Mouse (Mus musculus) stomach, embryonic 16.5 days (tissue): ENCODE data around the gene Ssbp3. TPM values are rescaled to one million over a fixed set of nuclear protein-coding genes. Genes with fewer than 3 reads are reported as not detected.
A peak's percentile ranks its signal among the peaks of the same experiment; 100 is the strongest.

ENCODE experiments used
- ATAC-seq: fragments of 200-750 bp; cut with Nextera tagmentation; 2 replicates; pipeline ENCODE4 v1.8.0; 2017; ENCODE audit warnings: moderate number of reproducible peaks, moderate TSS enrichment; ENCODE audit not compliant: insufficient read depth, low FRiP score
- H3K27ac ChIP-seq: fragments of 300-500 bp; sonication (generic); 2 replicates; pipeline ENCODE4 v1.5.1; 2014; ENCODE audit warnings: low read length
- H3K27me3 ChIP-seq: fragments of 300-500 bp; sonication (generic); 2 replicates; pipeline ENCODE4 v1.6.1; 2014; ENCODE audit warnings: low read length, control low read depth, mixed read lengths; ENCODE audit not compliant: control insufficient read depth, insufficient read depth
- H3K36me3 ChIP-seq: fragments of 300-500 bp; sonication (generic); 2 replicates; pipeline ENCODE4 v1.6.1; 2014; ENCODE audit warnings: low read length; ENCODE audit not compliant: control insufficient read depth, insufficient read depth
- H3K4me1 ChIP-seq: fragments of 300-500 bp; sonication (generic); 2 replicates; pipeline ENCODE4 v1.6.1; 2014; ENCODE audit warnings: low read length, control low read depth, mixed read lengths; ENCODE audit not compliant: control insufficient read depth, insufficient read depth
- H3K4me2 ChIP-seq: fragments of 300-500 bp; sonication (generic); 2 replicates; pipeline ENCODE4 v1.6.1; 2014; ENCODE audit warnings: low read depth, low read length, mixed read lengths
- H3K4me3 ChIP-seq: fragments of 300-500 bp; sonication (generic); replicated peaks from 2 replicates; pipeline ENCODE4 v1.5.1; 2014; ENCODE audit warnings: mild to moderate bottlenecking, low read length
- H3K9ac ChIP-seq: fragments of 300-500 bp; sonication (generic); 2 replicates; pipeline ENCODE4 v1.6.1; 2014; ENCODE audit warnings: low read length
- H3K9me3 ChIP-seq: fragments of 300-500 bp; sonication (generic); replicated peaks from 2 replicates; pipeline ENCODE4 v1.6.1; 2016; ENCODE audit warnings: low read length, control low read depth; ENCODE audit not compliant: control insufficient read depth
- WGBS: fragments of 180-500 bp; shearing (Covaris S2); extraction: QIAGEN DNeasy Blood & Tissue Kit; methylation state at CpG from one replicate; pipeline ENCODE4 v1.1.7; 2014; 5-methylcytosine and 5-hydroxymethylcytosine counted together
- polyA plus RNA-seq: library from polyadenylated mRNA; unstranded; fragments of >200 nt; fragmentation: Nextera tagmentation; extraction: Ambion mirVana; gene quantifications from 2 replicates; pipeline ENCODE4 v1.2.1, GENCODE M21; 2015

Ssbp3 gene
- polyA plus RNA-seq, 1 experiment from 2014 or later = 52.8 TPM

DNA sequence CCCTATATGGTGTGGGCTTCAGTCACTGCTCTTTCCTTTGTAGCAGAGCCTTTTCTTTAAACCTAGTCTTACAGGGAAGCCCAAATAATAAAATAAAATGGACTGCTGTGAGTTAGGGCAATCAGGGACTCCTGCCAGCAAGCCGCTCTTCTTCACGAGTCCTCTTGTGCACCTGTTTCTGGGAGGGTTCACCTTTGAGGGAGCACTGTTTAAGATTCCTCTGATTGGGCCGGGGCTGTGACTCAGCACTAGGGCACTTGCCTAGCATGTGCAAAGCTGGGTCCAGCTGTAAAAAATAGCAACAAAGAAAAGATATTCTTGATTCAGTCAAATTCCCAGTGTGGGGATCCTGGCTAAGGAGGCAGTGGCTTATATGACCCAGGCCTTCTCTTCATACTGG, 34.4 kb downstream of the Ssbp3 start:
- WGBS = 47% methylated on average over 3 of the region's 3 CpGs
- H3K27me3 ChIP-seq = no peaks in the 10 kb centered on the region

DNA sequence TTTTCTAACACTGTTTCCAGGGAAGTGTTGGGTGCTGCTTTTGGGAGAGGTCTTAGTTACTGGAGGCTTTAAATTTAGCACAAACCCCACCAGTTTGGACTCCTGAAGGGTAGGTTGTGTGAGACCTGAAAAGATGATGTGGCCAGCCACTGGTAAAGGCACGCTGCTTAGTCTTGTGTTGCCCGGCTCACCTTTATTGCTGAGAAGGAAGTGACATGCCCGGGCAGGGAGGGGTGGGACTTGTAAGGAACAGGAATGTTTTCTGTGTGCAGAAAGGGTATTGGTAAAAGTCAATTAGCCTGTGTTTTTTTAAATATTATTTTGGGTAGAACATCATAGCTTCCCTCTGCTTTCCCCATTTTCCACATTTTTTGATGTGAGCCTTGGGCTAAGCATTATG, 37.2 kb downstream of the Ssbp3 start:
- no peaks in the 10 kb centered on the region for H3K27me3 ChIP-seq
- H3K4me2 ChIP-seq = no peak overlapping the region
- peak overlapping the region; percentile 55 for H3K27ac ChIP-seq
- WGBS = 74% methylated on average over 3 of the region's 3 CpGs
- H3K4me1 ChIP-seq = peaks cover 54% of the 10 kb centered on the region
- H3K9ac ChIP-seq = no peak overlapping the region
- no peak for ATAC-seq
- no peak overlapping the region for H3K4me3 ChIP-seq
- H3K9me3 ChIP-seq = no peaks in the 10 kb centered on the region
- no peaks in the 10 kb centered on the region for H3K36me3 ChIP-seq

More for the DNA sequence above, 34.4 kb downstream of the Ssbp3 start:
- H3K4me3 ChIP-seq = no peak overlapping the region
- ATAC-seq = no peak
- no peaks in the 10 kb centered on the region for H3K36me3 ChIP-seq
- H3K27ac ChIP-seq = no peak overlapping the region
- no peak overlapping the region for H3K9ac ChIP-seq
- H3K4me1 ChIP-seq = peaks cover 70% of the 10 kb centered on the region
- H3K9me3 ChIP-seq = no peaks in the 10 kb centered on the region
- H3K4me2 ChIP-seq = no peak overlapping the region

DNA sequence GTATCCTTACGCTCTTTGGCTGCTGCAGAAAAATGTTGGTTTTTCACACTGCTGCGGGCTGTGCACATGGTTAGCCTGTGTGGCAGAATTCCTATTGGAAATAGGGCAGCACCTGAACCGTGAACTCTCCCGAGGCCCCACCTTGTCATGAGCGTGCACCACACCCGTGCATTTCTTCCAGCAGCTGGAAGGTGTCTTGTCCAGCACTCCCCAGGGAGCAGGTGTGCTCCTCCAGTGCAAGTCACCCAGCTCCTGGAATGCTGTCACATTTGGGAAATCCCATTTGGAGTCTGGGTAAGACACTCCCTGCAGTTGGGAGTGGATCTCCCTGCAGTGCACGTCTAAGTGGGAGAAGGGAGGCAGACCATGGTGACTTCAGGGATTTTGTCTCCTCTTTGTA, 38.0 kb downstream of the Ssbp3 start:
- ATAC-seq = no peak
- no peak overlapping the region for H3K9ac ChIP-seq
- H3K27me3 ChIP-seq = no peaks in the 10 kb centered on the region
- no peaks in the 10 kb centered on the region for H3K9me3 ChIP-seq
- WGBS = 45% methylated on average over 7 of the region's 7 CpGs
- peaks cover 59% of the 10 kb centered on the region for H3K4me1 ChIP-seq
- H3K27ac ChIP-seq = peak overlapping the region; percentile 35; the same call in 1 of the 2 replicates
- H3K4me2 ChIP-seq = no peak overlapping the region
- H3K4me3 ChIP-seq = no peak overlapping the region
- H3K36me3 ChIP-seq = no peaks in the 10 kb centered on the region

DNA sequence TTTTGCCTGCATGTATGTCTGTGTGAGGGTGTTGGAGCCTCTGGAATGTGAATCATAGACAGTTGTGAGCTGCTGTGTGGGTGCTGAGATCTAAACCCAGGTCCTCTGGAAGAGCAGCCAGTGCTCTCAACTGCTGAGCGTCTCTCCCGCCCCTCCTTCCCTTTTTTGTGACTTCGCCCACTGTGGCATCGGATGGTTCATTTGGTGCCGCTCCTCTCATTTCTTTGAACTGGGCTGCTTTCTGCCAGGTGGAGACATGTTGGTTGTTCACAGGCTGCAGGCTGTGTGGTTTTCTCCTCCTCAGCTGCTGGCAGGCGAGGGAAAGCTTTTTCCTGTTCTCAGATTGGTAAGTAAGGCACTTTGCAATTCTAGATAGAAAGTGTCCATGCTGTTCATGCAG, 38.7 kb downstream of the Ssbp3 start:
- Histone ChIP-seq H3K4me3 (no peak overlapping the region), H3K27me3 (no peaks in the 10 kb centered on the region), H3K9ac (peak overlapping the region; percentile 38; the same call in 1 of the 2 replicates), H3K4me1 (peaks cover 60% of the 10 kb centered on the region), H3K27ac (peak overlapping the region; percentile 77), H3K9me3 (no peaks in the 10 kb centered on the region), H3K36me3 (no peaks in the 10 kb centered on the region), H3K4me2 (peak overlapping the region; percentile 27; the same call in 1 of the 2 replicates)
- 55% methylated on average over 6 of the region's 6 CpGs for WGBS
- no peak for ATAC-seq

DNA sequence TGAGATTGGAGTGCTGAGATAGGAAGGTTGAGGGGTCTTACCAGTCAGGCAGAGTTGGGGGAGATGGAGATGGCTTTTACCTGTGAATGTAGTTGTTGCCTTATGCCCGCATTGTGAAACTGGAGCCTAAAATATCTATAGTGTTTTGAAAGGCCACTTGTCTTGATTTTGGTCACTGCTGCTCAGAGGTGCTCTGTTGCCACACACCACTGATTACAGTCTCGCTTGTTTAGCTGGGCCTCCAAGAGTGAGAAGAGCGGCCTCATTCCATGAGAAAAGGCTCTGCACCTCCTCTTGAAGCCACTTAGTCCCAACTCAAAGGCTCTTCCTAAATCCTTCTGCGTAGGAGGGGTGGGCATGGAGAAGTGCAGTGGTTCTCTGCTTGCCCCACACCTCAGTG, 40.3 kb downstream of the Ssbp3 start:
- no peak overlapping the region for H3K4me3 ChIP-seq
- no peak overlapping the region for H3K27ac ChIP-seq
- H3K36me3 ChIP-seq = no peaks in the 10 kb centered on the region
- H3K4me2 ChIP-seq = no peak overlapping the region
- H3K4me1 ChIP-seq = peaks cover 65% of the 10 kb centered on the region
- no peaks in the 10 kb centered on the region for H3K27me3 ChIP-seq
- no peak overlapping the region for H3K9ac ChIP-seq
- H3K9me3 ChIP-seq = no peaks in the 10 kb centered on the region
- no peak for ATAC-seq
- 80% methylated on average over 4 of the region's 4 CpGs for whole genome bisulfite sequencing

DNA sequence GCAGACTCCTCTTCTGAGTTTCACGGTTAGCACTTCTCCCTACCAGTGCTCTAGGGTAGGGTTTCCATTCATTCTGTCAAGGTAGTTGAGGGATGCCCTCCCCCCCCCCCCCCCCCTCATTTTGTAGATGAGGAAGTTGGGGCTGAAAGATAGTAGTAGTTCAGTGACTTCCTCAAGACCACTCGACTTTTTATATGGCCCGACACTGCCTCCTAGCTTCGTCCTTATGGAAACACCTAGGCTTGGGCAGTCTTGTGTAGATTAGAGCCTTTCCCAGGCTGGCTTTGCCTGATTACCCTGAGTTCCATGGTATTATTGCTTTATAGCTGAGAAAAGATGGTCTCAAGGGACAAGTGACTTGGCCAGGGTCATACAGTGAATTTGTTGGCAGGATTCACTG, 41.0 kb downstream of the Ssbp3 start:
- WGBS = 52% methylated on average over 4 of the region's 4 CpGs
- no peaks in the 10 kb centered on the region for H3K36me3 ChIP-seq
- no peak overlapping the region for H3K27ac ChIP-seq
- no peak for ATAC-seq
- H3K9ac ChIP-seq = no peak overlapping the region
- no peaks in the 10 kb centered on the region for H3K27me3 ChIP-seq
- H3K4me2 ChIP-seq = no peak overlapping the region
- H3K4me1 ChIP-seq = peaks cover 70% of the 10 kb centered on the region
- H3K9me3 ChIP-seq = no peaks in the 10 kb centered on the region
- H3K4me3 ChIP-seq = no peak overlapping the region

DNA sequence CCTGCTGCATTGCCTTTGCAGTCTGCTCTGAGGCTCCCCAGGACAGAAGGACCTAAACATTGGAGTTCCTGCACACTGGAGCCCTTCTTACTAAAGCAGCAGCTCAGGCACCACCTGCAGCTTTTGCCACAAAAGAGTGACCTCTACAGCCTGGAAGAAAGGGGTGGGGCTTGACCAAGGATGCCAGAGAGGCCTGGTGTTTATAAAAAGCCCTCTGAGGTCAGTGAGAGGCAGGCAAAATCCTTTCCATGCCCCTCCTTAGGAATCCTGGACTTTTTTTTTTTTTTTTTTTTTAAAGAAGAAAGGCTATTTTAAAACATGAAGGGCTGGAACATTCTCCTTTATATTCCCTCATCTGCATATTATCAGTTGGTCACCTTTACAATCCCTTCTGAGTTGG, 42.7 kb downstream of the Ssbp3 start:
- peaks cover 65% of the 10 kb centered on the region for H3K4me1 ChIP-seq
- no peaks in the 10 kb centered on the region for H3K36me3 ChIP-seq
- no peaks in the 10 kb centered on the region for H3K27me3 ChIP-seq
- no peak overlapping the region for H3K4me2 ChIP-seq
- ATAC-seq = no peak
- 0 out of 2 replicates have a peak overlapping the region, but pooled peaks have one; percentile 22 for H3K27ac ChIP-seq
- no peak overlapping the region for H3K4me3 ChIP-seq
- H3K9ac ChIP-seq = no peak overlapping the region
- H3K9me3 ChIP-seq = no peaks in the 10 kb centered on the region

DNA sequence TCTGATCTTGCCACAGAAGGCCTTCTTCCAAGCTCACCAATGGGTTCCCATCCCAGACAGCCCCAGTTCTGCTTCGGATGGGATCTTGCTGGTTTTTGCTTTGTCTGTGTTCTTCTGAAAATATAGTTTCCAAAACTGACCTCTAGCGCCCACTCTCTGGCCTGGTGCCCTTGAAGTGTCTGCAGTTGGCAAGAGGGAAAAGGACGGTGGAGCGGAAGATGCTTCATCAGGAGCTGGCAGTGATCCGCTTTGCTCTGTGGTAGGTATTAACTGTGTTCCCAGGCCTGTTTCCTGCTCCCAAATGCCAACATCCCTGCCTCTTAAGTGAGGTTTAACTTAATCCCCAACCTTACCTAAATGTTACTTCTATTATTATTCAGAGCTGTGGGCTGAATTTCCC, 43.3 kb downstream of the Ssbp3 start:
- peaks cover 63% of the 10 kb centered on the region for H3K4me1 ChIP-seq
- WGBS = 75% methylated on average over 5 of the region's 5 CpGs

DNA sequence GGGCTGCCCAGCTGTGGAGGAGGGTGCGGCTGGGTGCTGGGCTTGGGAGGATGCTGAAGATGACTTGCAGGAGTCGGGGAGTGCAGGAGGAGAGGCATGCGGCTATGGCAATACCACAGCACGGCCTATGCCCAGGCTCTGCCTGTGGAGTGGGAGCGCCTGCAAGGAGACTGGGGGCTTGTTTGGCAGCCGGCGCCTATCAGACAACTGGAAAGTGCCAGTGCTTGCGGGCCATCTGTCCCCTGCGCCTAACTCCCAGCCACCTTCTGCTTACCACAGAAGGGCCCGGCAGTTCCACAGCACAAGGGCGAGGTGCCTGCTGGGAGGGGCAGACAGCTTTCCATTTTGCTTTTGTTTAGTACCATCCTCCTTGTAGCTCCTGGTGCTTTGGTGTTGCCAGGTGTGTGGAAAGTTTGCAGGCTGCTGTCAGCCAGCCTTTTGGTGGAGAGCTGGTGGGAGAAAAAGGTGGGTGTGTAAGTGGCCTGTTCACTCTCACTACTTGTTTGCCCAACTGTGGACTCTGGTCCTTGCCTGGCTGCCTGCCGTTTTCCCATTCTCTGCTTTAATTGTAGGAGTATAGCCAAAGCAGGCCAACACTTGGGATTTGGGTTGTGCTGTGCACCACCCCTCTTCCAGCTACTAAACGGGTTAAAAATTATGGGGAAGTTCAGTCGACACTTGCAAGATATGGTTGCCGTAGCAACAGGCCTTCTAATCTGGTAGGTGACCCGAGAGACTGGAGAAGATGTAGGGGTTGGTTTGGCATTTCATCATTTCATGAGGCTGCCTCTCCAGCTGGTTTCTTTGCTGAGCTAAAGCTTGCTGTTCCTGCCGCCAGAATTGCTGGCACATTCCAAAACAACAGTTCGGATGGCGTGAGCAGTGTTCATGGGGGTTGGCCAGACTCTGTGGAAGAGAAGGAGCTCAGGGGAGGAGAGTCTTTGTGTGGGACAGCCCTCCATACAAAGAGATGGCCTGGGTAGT, 45.5 kb downstream of the Ssbp3 start:
- no peak overlapping the region for H3K9ac ChIP-seq
- 0 out of 2 replicates have a peak overlapping the region, but pooled peaks have one; percentile 1 for H3K4me2 ChIP-seq
- H3K4me1 ChIP-seq = peaks cover 56% of the 10 kb centered on the region
- H3K27me3 ChIP-seq = no peaks in the 10 kb centered on the region
- no peak overlapping the region for H3K4me3 ChIP-seq
- H3K36me3 ChIP-seq = no peaks in the 10 kb centered on the region
- 29% methylated on average over 19 of the region's 19 CpGs for WGBS
- peak overlapping the region; percentile 72 for H3K27ac ChIP-seq
- peak; percentile 30; the same call in 1 of the 2 replicates for ATAC-seq
- no peaks in the 10 kb centered on the region for H3K9me3 ChIP-seq

More for the DNA sequence above, 43.3 kb downstream of the Ssbp3 start:
- Histone ChIP-seq H3K4me3 (no peak overlapping the region), H3K36me3 (no peaks in the 10 kb centered on the region), H3K4me2 (no peak overlapping the region), H3K27me3 (no peaks in the 10 kb centered on the region), H3K9me3 (no peaks in the 10 kb centered on the region), H3K9ac (no peak overlapping the region), H3K27ac (no peak overlapping the region)
- ATAC-seq = no peak
